Mouse (Mus musculus) MEL (cell line): ENCODE data around the gene Anapc5. TPM values are rescaled to one million over a fixed set of nuclear protein-coding genes. Genes with fewer than 3 reads are reported as not detected.

Experiments used
- DNase-seq: peaks from one replicate; pipeline ENCODE4 v3.0.0; 2011; ENCODE audit warnings: low read depth, low spot score
- H3K27ac ChIP-seq: 2 replicates; pipeline ENCODE4 v1.5.1; 2012; ENCODE audit warnings: low read depth, mild to moderate bottlenecking, control low read depth, low read length, moderate library complexity; ENCODE audit not compliant: control insufficient read depth
- H3K27me3 ChIP-seq, 2 experiments: fragments of 150-350 bp in 1 of 2; sonication (generic) in 1 of 2; 2 replicates each; pipeline ENCODE4 v1.6.1; 2012; ENCODE audit warnings: low read length in 2 of 2, mild to moderate bottlenecking in 2 of 2, improper control_type of control experiment in 1 of 2, moderate library complexity in 1 of 2; ENCODE audit not compliant: insufficient read depth in 2 of 2, control insufficient read depth in 1 of 2
- H3K36me3 ChIP-seq, 2 experiments: 2 replicates each; pipeline ENCODE4 v1.6.1; 2012 to 2014; ENCODE audit warnings: low read length in 2 of 2, improper control_type of control experiment in 1 of 2, inconsistent platforms in 1 of 2, mild to moderate bottlenecking in 1 of 2; ENCODE audit not compliant: insufficient read depth in 2 of 2, control insufficient read depth in 1 of 2
- H3K4me1 ChIP-seq, 2 experiments: fragments of 150-350 bp in 1 of 2; sonication (generic) in 1 of 2; 2 replicates each; pipeline ENCODE4 v1.6.1; 2012; ENCODE audit warnings: low read length in 2 of 2, improper control_type of control experiment in 1 of 2, mild to moderate bottlenecking in 1 of 2; ENCODE audit not compliant: insufficient read depth in 2 of 2, control insufficient read depth in 1 of 2
- H3K4me3 ChIP-seq, 2 experiments: fragments of 150-350 bp in 1 of 2; sonication (generic) in 1 of 2; 2 replicates each; pipeline ENCODE4 v1.5.1; 2012; ENCODE audit warnings: low read depth in 2 of 2, low read length in 2 of 2, mild to moderate bottlenecking in 2 of 2, moderate library complexity in 2 of 2, control low read depth in 1 of 2, improper control_type of control experiment in 1 of 2; ENCODE audit not compliant: control insufficient read depth in 1 of 2, insufficient read depth in 1 of 2
- H3K79me2 ChIP-seq: 2 replicates; pipeline ENCODE4 v1.6.1; 2012; ENCODE audit warnings: mild to moderate bottlenecking, low read length, moderate library complexity; ENCODE audit not compliant: control insufficient read depth, poor library complexity, insufficient read depth
- H3K9ac ChIP-seq: 2 replicates; pipeline ENCODE4 v1.6.1; 2012; ENCODE audit warnings: low read depth, mild to moderate bottlenecking, control low read depth, low read length, moderate library complexity; ENCODE audit not compliant: control insufficient read depth, poor library complexity, severe bottlenecking
- H3K9me3 ChIP-seq: fragments of 150-350 bp; sonication (generic); replicated peaks from 2 replicates; pipeline ENCODE4 v1.6.1; 2012; ENCODE audit warnings: mild to moderate bottlenecking, low read length, improper control_type of control experiment, moderate library complexity; ENCODE audit not compliant: insufficient read depth
- BHLHE40 ChIP-seq: IDR thresholded peaks from 2 replicates; pipeline ENCODE4 v1.6.1; 2012; ENCODE audit warnings: low read depth, mild to moderate bottlenecking, inconsistent platforms, low read length, improper control_type of control experiment, borderline replicate concordance
- CHD1 ChIP-seq: IDR thresholded peaks from 2 replicates; pipeline ENCODE4 v1.6.1; 2012; ENCODE audit warnings: low read depth, mild to moderate bottlenecking, inconsistent platforms, low read length, improper control_type of control experiment
- CTCF ChIP-seq, 3 experiments: IDR thresholded peaks in 2 of 3; conservative IDR thresholded peaks in 1 of 3; 2 replicates each; pipeline ENCODE4 v1.5.1; 2011 to 2012; ENCODE audit warnings: low read length in 3 of 3, low read depth in 2 of 3, mild to moderate bottlenecking in 2 of 3, improper control_type of control experiment in 1 of 3, inconsistent platforms in 1 of 3, mixed read lengths in 1 of 3, moderate library complexity in 1 of 3; ENCODE audit not compliant: control insufficient read depth in 1 of 3, insufficient read depth in 1 of 3, poor library complexity in 1 of 3, severe bottlenecking in 1 of 3
- E2F4 ChIP-seq: IDR thresholded peaks from 2 replicates; pipeline ENCODE4 v1.6.1; 2011; ENCODE audit warnings: low read depth, low read length, improper control_type of control experiment, borderline replicate concordance
- ETS1 ChIP-seq: IDR thresholded peaks from 2 replicates; pipeline ENCODE4 v1.6.1; 2012; ENCODE audit warnings: low read depth, mild to moderate bottlenecking, inconsistent platforms, low read length, improper control_type of control experiment, moderate library complexity
- GATA1 ChIP-seq: IDR thresholded peaks from 2 replicates; pipeline ENCODE4 v1.6.1; 2011; ENCODE audit warnings: low read depth, low read length, improper control_type of control experiment
- JUND ChIP-seq: IDR thresholded peaks from 2 replicates; pipeline ENCODE4 v1.6.1; 2011; ENCODE audit warnings: low read depth, mild to moderate bottlenecking, improper control_type of control experiment, low read length
- KAT2A ChIP-seq: conservative IDR thresholded peaks from 2 replicates; pipeline ENCODE4 v1.6.1; 2012; ENCODE audit warnings: low read depth, low read length, improper control_type of control experiment, inconsistent platforms
- MAFK ChIP-seq: IDR thresholded peaks from 2 replicates; pipeline ENCODE4 v1.6.1; 2011; ENCODE audit warnings: low read depth, mild to moderate bottlenecking, low read length, improper control_type of control experiment, borderline replicate concordance
- MAX ChIP-seq: IDR thresholded peaks from 2 replicates; pipeline ENCODE4 v1.6.1; 2011; ENCODE audit warnings: low read length, improper control_type of control experiment
- MAZ ChIP-seq: IDR thresholded peaks from 2 replicates; pipeline ENCODE4 v1.6.1; 2012; ENCODE audit warnings: low read depth, mild to moderate bottlenecking, inconsistent platforms, low read length, improper control_type of control experiment
- MXI1 ChIP-seq: IDR thresholded peaks from 2 replicates; pipeline ENCODE4 v1.6.1; 2011; ENCODE audit warnings: mild to moderate bottlenecking, low read depth, low read length, improper control_type of control experiment
- MYC ChIP-seq: IDR thresholded peaks from 2 replicates; pipeline ENCODE4 v1.6.1; 2011; ENCODE audit warnings: low read depth, mild to moderate bottlenecking, low read length, improper control_type of control experiment, moderate library complexity
- NRF1 ChIP-seq: IDR thresholded peaks from 2 replicates; pipeline ENCODE4 v1.6.1; 2014; ENCODE audit warnings: low read depth, mild to moderate bottlenecking, inconsistent platforms, low read length, improper control_type of control experiment, moderate library complexity; ENCODE audit not compliant: poor library complexity, insufficient read depth, severe bottlenecking
- POLR2AphosphoS2 ChIP-seq: IDR thresholded peaks from 2 replicates; pipeline ENCODE4 v1.6.1; 2011; ENCODE audit warnings: low read length, improper control_type of control experiment
- POLR2AphosphoS5 ChIP-seq: IDR thresholded peaks from 2 replicates; pipeline ENCODE4 v1.6.1; 2012; ENCODE audit warnings: low read depth, borderline replicate concordance, mild to moderate bottlenecking, inconsistent platforms, low read length, moderate library complexity, mixed read lengths
- RAD21 ChIP-seq: IDR thresholded peaks from 2 replicates; pipeline ENCODE4 v1.6.1; 2011; ENCODE audit warnings: mild to moderate bottlenecking, low read depth, low read length, improper control_type of control experiment
- SIN3A ChIP-seq: IDR thresholded peaks from 2 replicates; pipeline ENCODE4 v1.6.1; 2012; ENCODE audit warnings: low read length, improper control_type of control experiment, inconsistent platforms
- SMC3 ChIP-seq: IDR thresholded peaks from 2 replicates; pipeline ENCODE4 v1.6.1; 2011; ENCODE audit warnings: low read depth, low read length, improper control_type of control experiment
- TAL1 ChIP-seq: IDR thresholded peaks from 2 replicates; pipeline ENCODE4 v1.6.1; 2012; ENCODE audit warnings: mild to moderate bottlenecking, inconsistent platforms, low read length, moderate library complexity, mixed read lengths
- TBP ChIP-seq: IDR thresholded peaks from 2 replicates; pipeline ENCODE4 v1.8.0; 2011; ENCODE audit warnings: low read depth, low read length, improper control_type of control experiment
- TCF12 ChIP-seq: IDR thresholded peaks from 2 replicates; pipeline ENCODE4 v1.6.1; 2014; ENCODE audit warnings: low read depth, mild to moderate bottlenecking, inconsistent platforms, low read length, improper control_type of control experiment, moderate library complexity
- UBTF ChIP-seq: IDR thresholded peaks from 2 replicates; pipeline ENCODE4 v1.6.1; 2012; ENCODE audit warnings: low read depth, mild to moderate bottlenecking, inconsistent platforms, low read length, improper control_type of control experiment, moderate library complexity, borderline replicate concordance; ENCODE audit not compliant: insufficient read depth
- USF1 ChIP-seq: IDR thresholded peaks from 2 replicates; pipeline ENCODE4 v1.6.1; 2014; ENCODE audit warnings: low read depth, mild to moderate bottlenecking, inconsistent platforms, low read length, improper control_type of control experiment, moderate library complexity
- ZC3H11A ChIP-seq: IDR thresholded peaks from 2 replicates; pipeline ENCODE4 v1.6.1; 2012; ENCODE audit warnings: low read depth, mild to moderate bottlenecking, inconsistent platforms, low read length, improper control_type of control experiment
- ZKSCAN1 ChIP-seq: IDR thresholded peaks from 2 replicates; pipeline ENCODE4 v1.6.1; 2012; ENCODE audit warnings: low read depth, mild to moderate bottlenecking, inconsistent platforms, low read length, improper control_type of control experiment, moderate library complexity
- ZMIZ1 ChIP-seq: IDR thresholded peaks from 2 replicates; pipeline ENCODE4 v1.6.1; 2012; ENCODE audit warnings: low read depth, mild to moderate bottlenecking, inconsistent platforms, low read length, improper control_type of control experiment, moderate library complexity
- polyA plus RNA-seq, 2 experiments: library from polyadenylated mRNA; stranded (reverse) in 1 of 2; unstranded in 1 of 2; fragments of >175 nt in 1 of 2; fragments of >200 nt in 1 of 2; gene quantifications; 2 replicates each; pipeline versions ENCODE4 v1.2.1 to v1.2.4; 2012; ENCODE audit warnings: low replicate concordance in 2 of 2, low read depth in 1 of 2; ENCODE audit not compliant: insufficient read length in 2 of 2, insufficient read depth in 1 of 2, missing spikeins in 1 of 2
- total RNA-seq: library from RNA; depleted of rRNA; stranded (reverse); fragments of 300-350 nt; gene quantifications from 2 replicates; pipeline ENCODE4 v1.2.3, GENCODE M21; 2012

The Anapc5 gene
- total and polyA plus RNA-seq, 3 experiments: 244 to 390 TPM; not detected in 1

GRCm38 (mm10) chr5:122756144-122756543 lies 65.0 kb downstream of the Anapc5 start:
- no peak for TF ChIP-seq ZC3H11A
- no peak for TF ChIP-seq ZKSCAN1
- no peak for TF ChIP-seq POLR2AphosphoS5
- TF ChIP-seq GATA1: no peak
- no peak for TF ChIP-seq TAL1
- TF ChIP-seq TBP: no peak
- TF ChIP-seq SIN3A: no peak
- no peaks in the 10 kb centered on the region for H3K27me3 ChIP-seq
- H3K9ac ChIP-seq: no peak overlapping the region
- no peaks in the 10 kb centered on the region for H3K4me1 ChIP-seq
- no peak overlapping the region for H3K27ac ChIP-seq
- no peak for DNase-seq
- no peaks in the 10 kb centered on the region for H3K9me3 ChIP-seq
- H3K4me3 ChIP-seq: no peak overlapping the region
- no peaks in the 10 kb centered on the region for H3K79me2 ChIP-seq
- H3K36me3 ChIP-seq: peaks cover 0 to 13% of the 10 kb centered on the region in 2 experiments; a peak in 2 of 4 replicates

- peaks cover 0 to 13% of the 10 kb centered on the region in 2 experiments; a peak in 2 of 4 replicates for H3K36me3 ChIP-seq
Measured at GRCm38 (mm10) chr5:122755620-122756019, 65.5 kb downstream of the Anapc5 start.

GRCm38 (mm10) chr5:122754477-122754876 lies 66.7 kb downstream of the Anapc5 start:
- Histone ChIP-seq H3K4me1 (no peaks in the 10 kb centered on the region), H3K36me3 (peaks cover 0 to 11% of the 10 kb centered on the region in 2 experiments; a peak in 2 of 4 replicates), H3K4me3 (no peak overlapping the region), H3K79me2 (no peaks in the 10 kb centered on the region), H3K9ac (no peak overlapping the region), H3K27ac (no peak overlapping the region), H3K27me3 (no peaks in the 10 kb centered on the region), H3K9me3 (no peaks in the 10 kb centered on the region)
- DNase-seq: no peak
- no peak for TF ChIP-seq ETS1
- TF ChIP-seq MXI1: no peak
- no peak for TF ChIP-seq ZMIZ1
- no peak for TF ChIP-seq NRF1
- no peak for TF ChIP-seq E2F4
- no peak for TF ChIP-seq USF1
- TF ChIP-seq KAT2A: no peak
- no peak for TF ChIP-seq SMC3
- no peak for TF ChIP-seq MAX
- TF ChIP-seq MAZ: no peak
- no peak for TF ChIP-seq UBTF
- no peak for TF ChIP-seq CHD1
- no peak for TF ChIP-seq TCF12
- no peak for TF ChIP-seq BHLHE40
- no peak for TF ChIP-seq MAFK
- no peak for TF ChIP-seq RAD21
- no peak for TF ChIP-seq GATA1
- TF ChIP-seq CTCF (IDR thresholded peaks at IDR 0.05 in 2 of 3, conservative IDR thresholded peaks at IDR 0.05 in 1 of 3; ENCODE audit: control insufficient read depth in 1 of 3, insufficient read depth in 1 of 3, low read depth in 2 of 3, low read length in 3 of 3, poor library complexity in 1 of 3, severe bottlenecking in 1 of 3): no peak
- TF ChIP-seq MYC: no peak

More at GRCm38 (mm10) chr5:122755620-122756019, 65.5 kb downstream of the Anapc5 start:
- Histone ChIP-seq H3K4me1 (no peaks in the 10 kb centered on the region), H3K4me3 (no peak overlapping the region), H3K79me2 (no peaks in the 10 kb centered on the region), H3K27me3 (no peaks in the 10 kb centered on the region), H3K9me3 (no peaks in the 10 kb centered on the region), H3K27ac (no peak overlapping the region), H3K9ac (no peak overlapping the region)
- DNase-seq: no peak
- TF ChIP-seq NRF1 (no peak), E2F4 (no peak), UBTF (no peak), ZC3H11A (no peak), MXI1 (no peak), MAZ (no peak), MAFK (no peak), JUND (no peak), CHD1 (no peak), POLR2AphosphoS2 (no peak)
